Mouse (Mus musculus): ENCODE data around the gene Olfr746. TPM values are rescaled to one million over a fixed set of nuclear protein-coding genes. Genes with fewer than 3 reads are reported as not detected.

The Olfr746 gene
- polyA plus RNA-seq (2021; fragmentation: Nextera tagmentation) = not detected in 2 replicates
- long read RNA-seq, experiment 1 = 0 reads
- long read RNA-seq, experiment 2 = 0 reads

DNA sequence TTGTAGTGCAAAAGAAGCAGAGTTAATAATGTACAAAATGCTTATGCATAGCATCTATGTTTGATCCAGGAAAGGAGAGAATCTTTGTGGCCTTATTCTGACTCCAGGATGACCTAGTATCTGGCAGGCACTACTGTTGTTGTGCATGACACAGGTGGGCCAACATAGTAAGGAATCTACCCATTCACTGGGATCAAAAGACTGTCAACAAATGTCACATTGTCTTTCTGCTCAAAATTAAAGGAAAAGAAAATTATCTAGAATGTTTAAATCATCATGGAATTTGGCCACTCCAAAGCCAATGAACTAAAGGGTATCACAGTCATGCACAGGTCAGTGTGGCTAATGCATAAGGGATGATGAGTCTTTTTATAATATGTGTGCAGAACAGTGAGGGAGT lies at the start of gene Olfr746:
Gene Olfr746 (plus strand): TSS at position 301 of the 400 bp plus-strand sequence.

DNA sequence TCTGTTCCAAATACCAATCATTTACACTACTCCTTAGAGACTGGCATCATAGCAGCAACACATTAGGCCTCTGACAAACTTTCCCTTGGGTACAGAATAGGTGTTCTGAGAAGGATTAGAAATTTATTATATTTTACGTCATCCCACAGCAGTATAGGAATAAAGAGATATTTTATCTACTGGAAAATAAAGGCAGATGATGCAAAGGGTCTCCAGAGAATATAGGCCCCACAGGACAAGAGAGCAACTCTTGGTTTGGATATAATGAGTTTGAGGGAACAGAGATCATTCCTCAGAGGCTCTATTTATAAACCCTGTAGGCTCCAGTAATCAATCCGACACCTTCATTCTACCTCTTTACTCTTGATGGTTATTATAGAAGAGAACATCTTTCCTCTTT lies 32.3 kb upstream of the Olfr746 start, which contains the start of gene Olfr744:
Gene Olfr744 (plus strand): TSS at position 301 of the 400 bp plus-strand sequence.

DNA sequence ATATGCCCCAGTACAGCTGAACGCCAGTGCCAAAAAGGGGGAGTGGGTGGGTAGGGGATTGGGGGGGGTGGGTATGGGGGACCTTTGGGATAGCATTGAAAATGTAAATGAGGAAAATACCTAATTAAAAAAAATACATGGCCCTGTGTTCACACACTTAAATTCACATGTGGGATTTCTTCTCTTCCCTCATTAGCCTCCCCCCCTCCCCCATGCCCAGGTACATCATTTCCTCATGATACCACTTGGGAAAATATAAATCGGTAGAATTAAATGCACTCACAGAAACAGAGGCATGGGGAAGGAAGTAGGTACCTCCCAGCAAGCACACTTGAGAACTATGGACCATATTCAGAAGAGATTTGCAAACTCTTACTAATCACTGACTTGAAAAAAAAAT lies 7.8 kb upstream of the Olfr746 start, which contains the start of gene Olfr745:
Gene Olfr745 (plus strand): TSS at position 301 of the 400 bp plus-strand sequence.

DNA sequence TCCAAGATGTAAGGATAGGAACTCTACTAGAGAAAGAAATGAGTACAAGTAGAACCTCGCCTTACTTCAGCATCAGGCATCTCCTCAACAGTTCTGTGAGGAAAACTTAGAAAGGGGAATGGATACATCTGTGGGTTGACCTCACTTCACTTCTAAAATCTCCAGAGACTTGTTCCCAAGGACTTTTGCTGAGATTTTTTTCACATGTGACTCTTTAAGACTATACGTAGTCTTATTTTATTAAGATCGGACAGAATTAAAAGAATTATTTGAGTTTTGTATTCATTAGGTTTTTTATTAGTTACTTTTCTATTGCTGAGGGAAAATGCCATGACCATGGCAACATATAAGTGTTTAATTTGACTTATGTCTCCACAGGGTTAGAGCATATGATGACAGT lies 46.2 kb downstream of the Olfr746 start, which contains the start of gene Olfr747:
Gene Olfr747 (minus strand): TSS at position 101 of the 400 bp plus-strand sequence.

Other genes starting within 250 kb of the Olfr746 start
- gene Olfr738, start 239.5 kb upstream of the Olfr746 start, polyA plus RNA-seq (2021; fragmentation: Nextera tagmentation) = not detected in 2 replicates
- not detected in 2 replicates for gene Olfr739, start 228.5 kb upstream of the Olfr746 start, polyA plus RNA-seq (2021; fragmentation: Nextera tagmentation)
- not detected in 2 replicates for gene Olfr740, start 201.5 kb upstream of the Olfr746 start, polyA plus RNA-seq (2021; fragmentation: Nextera tagmentation)
- gene Olfr741, start 174.3 kb upstream of the Olfr746 start, polyA plus RNA-seq (2021; fragmentation: Nextera tagmentation) = not detected in 2 replicates
- gene Olfr742, start 143.5 kb upstream of the Olfr746 start, polyA plus RNA-seq (2021; fragmentation: Nextera tagmentation) = not detected in 2 replicates
- not detected in 2 replicates for gene Olfr743, start 125.2 kb upstream of the Olfr746 start, polyA plus RNA-seq (2021; fragmentation: Nextera tagmentation)
- gene Olfr744, start 32.2 kb upstream of the Olfr746 start, polyA plus RNA-seq (2021; fragmentation: Nextera tagmentation) = not detected in 2 replicates
- gene Olfr745, start 7.7 kb upstream of the Olfr746 start, polyA plus RNA-seq (2021; fragmentation: Nextera tagmentation) = not detected in 2 replicates
- not detected in 2 replicates for gene Olfr747, start 46.1 kb downstream of the Olfr746 start, polyA plus RNA-seq (2021; fragmentation: Nextera tagmentation)
- not detected in 2 replicates for gene Olfr748, start 60.3 kb downstream of the Olfr746 start, polyA plus RNA-seq (2021; fragmentation: Nextera tagmentation)
- gene Olfr749, start 98.0 kb downstream of the Olfr746 start, polyA plus RNA-seq (2021; fragmentation: Nextera tagmentation) = not detected in 2 replicates
- gene Ttc5, start 138.4 kb downstream of the Olfr746 start, polyA plus RNA-seq (2021; fragmentation: Nextera tagmentation) = 53.7 and 55.6 TPM in 2 replicates
- gene Ccnb1ip1, start 160.6 kb downstream of the Olfr746 start, polyA plus RNA-seq (2021; fragmentation: Nextera tagmentation) = not detected in 2 replicates
- 24.4 and 27.2 TPM in 2 replicates for gene Parp2, start 160.8 kb downstream of the Olfr746 start, polyA plus RNA-seq (2021; fragmentation: Nextera tagmentation)
- gene Tep1, start 223.5 kb downstream of the Olfr746 start, polyA plus RNA-seq (2021; fragmentation: Nextera tagmentation) = 1.2 and 2.4 TPM in 2 replicates

All from layer of hippocampus, adult 6 months (tissue).